Mouse (Mus musculus): ENCODE data around the gene Pcsk1n.
A peak's percentile ranks its signal among the peaks of the same experiment; 100 is the strongest.

Pcsk1n gene

GRCm38 (mm10) chrX:7947108-7947899, 27.7 kb downstream of the Pcsk1n start, which contains the start of gene Hdac6:
Hdac6 (minus strand) TSS chrX:7947889.
- DNase-seq (ENCODE audit: low spot score in 2 of 2) = peak in 1 of 2 experiments; percentile 15

- DNase-seq (ENCODE audit: low spot score in 2 of 2) = peak; percentile 66 to 86
Observed at GRCm38 (mm10) chrX:7947900-7948492, 28.4 kb downstream of the Pcsk1n start.

GRCm38 (mm10) chrX:7950091-7950490, 30.5 kb downstream of the Pcsk1n start:
- DNase-seq (ENCODE audit: low spot score in 2 of 2) = no peak

GRCm38 (mm10) chrX:7958868-7959267, 39.2 kb downstream of the Pcsk1n start:
- no peak for DNase-seq (ENCODE audit: low spot score in 2 of 2)

GRCm38 (mm10) chrX:7963829-7964626, 44.4 kb downstream of the Pcsk1n start:
- DNase-seq (ENCODE audit: low spot score in 2 of 2) = no peak

GRCm38 (mm10) chrX:7966161-7966560, 46.5 kb downstream of the Pcsk1n start:
- no peak for DNase-seq (ENCODE audit: low spot score in 2 of 2)

- DNase-seq (ENCODE audit: low spot score in 2 of 2) = no peak
Observed at GRCm38 (mm10) chrX:7967596-7968201, 48.1 kb downstream of the Pcsk1n start.

- no peak for DNase-seq (ENCODE audit: low spot score in 2 of 2)
Observed at GRCm38 (mm10) chrX:7968226-7968625, 48.6 kb downstream of the Pcsk1n start.

- DNase-seq (ENCODE audit: low spot score in 2 of 2) = no peak
Observed at GRCm38 (mm10) chrX:7968899-7969298, 49.3 kb downstream of the Pcsk1n start.

- no peak for DNase-seq (ENCODE audit: low spot score in 2 of 2)
Observed at GRCm38 (mm10) chrX:7971292-7971691, 51.7 kb downstream of the Pcsk1n start.

Data from cerebellum, postnatal 4 days (tissue).